Mouse (Mus musculus) erythroblast, adult 5-6 weeks (primary cell): ENCODE results near the gene Ccpg1. TPM values are rescaled to one million over a fixed set of nuclear protein-coding genes. Genes with fewer than 3 reads are reported as not detected.
A peak's percentile ranks its signal among the peaks of the same experiment; 100 is the strongest.

ENCODE experiments used
- ATAC-seq: replicated peaks from 2 replicates; pipeline ENCODE4 v1.8.0; 2016; ENCODE audit warnings: moderate number of reproducible peaks, mild to moderate bottlenecking, moderate TSS enrichment, inconsistent platforms; ENCODE audit not compliant: poor library complexity, low FRiP score, severe bottlenecking
- total RNA-seq, 2 experiments: library from RNA; stranded (forward) in 1 of 2; stranded (reverse) in 1 of 2; fragments of 150-400 nt in 1 of 2; fragments of 200-764, 138-1000 nt in 1 of 2; gene quantifications; 2 replicates each; pipeline versions ENCODE4 v1.2.3 to v1.2.4; 2015 to 2017; ENCODE audit warnings: low replicate concordance in 2 of 2

Ccpg1 gene
- 42.7 and 47.0 TPM in 2 replicates for total RNA-seq (2015; ENCODE audit: low replicate concordance)
- total RNA-seq (2017; ENCODE audit: low replicate concordance), result 88.7 and 93.5 TPM in 2 replicates

DNA sequence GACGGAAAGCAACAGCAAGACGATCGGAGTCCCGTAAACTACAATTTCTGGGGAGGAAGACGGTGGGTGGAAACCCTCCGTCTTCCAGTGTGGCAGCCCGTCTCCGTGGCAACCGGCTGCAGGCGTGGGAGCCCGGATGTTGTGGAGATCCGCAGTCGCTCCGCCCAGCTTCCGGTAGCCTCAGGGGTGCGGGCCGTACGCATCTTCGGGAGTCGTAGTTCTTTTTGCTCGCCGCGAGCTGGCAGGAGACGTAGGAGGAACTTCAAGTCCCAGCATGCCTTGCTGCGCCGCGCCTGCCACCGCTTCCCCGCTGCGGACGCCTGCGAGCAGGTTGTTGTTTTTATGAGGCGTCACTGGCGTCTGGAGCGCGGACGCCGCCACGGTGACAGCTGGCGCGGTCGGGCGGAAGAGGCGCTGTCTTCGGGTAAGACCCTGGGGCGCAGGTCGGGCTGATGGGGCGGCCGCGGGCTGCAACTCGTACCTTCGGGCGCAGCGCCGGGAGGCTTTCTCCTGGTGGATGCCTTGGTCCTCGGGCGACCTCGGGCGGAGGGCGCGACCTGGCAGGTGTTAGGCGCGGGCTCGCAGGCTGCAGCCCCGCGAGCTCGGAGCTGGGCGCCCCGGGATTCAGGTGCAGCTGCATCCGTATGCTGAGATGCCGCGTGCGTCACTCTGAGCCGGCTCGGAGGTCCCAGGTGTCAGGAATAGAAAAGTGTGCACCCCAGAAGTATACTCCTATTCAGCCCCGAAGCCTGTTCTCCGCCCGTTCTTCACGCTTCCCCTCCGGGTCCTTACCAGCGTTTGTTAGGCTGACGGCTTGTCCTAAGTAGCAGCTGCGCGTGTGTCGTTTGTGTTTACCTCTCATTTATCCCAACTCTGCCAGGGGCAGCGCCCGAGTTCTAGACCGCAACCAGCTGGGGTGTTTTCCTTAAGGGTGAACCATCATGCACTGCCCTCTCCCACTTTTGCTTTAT lies at the start of gene Ccpg1, which contains the start of gene Ccpg1os:
Ccpg1 (plus strand) TSS at position 180 of the 971 bp plus-strand sequence.
Ccpg1os (minus strand) TSS at position 133 of the 971 bp plus-strand sequence.
- peak; percentile 99 for ATAC-seq

DNA sequence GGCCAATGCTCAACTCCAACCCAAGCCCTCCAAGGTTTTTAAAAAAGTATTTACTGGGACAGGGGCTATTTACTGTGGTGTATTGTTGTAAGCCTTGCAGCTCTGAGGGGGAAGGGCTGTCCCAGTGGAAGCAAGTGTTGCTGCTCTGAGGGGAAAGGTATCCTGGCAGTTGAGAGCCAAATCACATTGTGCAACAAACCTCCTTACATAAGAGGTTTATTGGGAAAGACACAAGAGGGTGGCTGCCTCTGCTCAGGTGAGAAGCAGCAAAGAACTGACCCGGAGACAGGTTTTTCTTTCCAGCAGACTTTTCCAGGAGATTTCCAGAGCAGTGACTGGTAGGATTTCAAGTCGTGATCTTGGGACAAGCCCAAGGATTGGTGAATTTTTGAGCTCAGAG lies 48.9 kb upstream of the Ccpg1 start:
- no peak for ATAC-seq

DNA sequence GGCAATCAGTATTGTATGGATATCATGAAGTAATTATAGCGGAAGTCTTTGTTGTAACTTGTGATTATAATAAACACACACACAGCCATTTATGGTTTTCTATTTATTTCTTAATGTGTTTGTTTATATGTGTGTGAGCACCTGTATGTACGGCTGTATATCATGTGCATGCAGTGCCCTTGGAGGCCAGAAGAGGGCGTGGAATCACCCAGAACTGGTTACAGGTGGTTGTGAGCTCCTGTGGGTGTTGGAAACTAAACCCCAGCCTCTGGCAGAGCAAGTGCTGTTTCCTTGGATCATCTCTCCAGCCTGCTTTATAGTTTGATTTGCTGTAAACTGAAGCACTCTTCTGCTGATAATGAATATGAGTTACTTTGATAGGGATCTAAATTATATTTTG lies 41.8 kb upstream of the Ccpg1 start:
- no peak for ATAC-seq

DNA sequence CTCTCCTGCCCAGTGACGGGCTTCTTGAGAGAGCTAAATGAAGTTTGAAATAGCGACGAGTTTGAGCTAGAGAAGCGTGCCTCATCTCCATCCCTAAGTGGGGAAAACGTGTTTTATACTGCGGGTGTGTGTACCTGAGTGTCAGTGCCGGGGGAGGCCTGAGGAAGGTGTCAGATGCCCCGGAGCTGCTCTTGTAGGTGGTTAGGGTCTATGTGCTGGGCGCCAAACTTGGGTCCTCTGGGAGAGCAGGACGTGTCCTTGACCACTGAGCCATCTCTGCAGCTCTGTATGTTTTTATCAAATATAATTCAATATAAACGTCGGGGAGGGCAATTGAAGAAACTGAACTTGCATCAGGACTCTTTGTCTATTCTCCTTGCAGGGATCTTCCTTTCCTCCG lies 40.9 kb upstream of the Ccpg1 start:
- no peak for ATAC-seq

DNA sequence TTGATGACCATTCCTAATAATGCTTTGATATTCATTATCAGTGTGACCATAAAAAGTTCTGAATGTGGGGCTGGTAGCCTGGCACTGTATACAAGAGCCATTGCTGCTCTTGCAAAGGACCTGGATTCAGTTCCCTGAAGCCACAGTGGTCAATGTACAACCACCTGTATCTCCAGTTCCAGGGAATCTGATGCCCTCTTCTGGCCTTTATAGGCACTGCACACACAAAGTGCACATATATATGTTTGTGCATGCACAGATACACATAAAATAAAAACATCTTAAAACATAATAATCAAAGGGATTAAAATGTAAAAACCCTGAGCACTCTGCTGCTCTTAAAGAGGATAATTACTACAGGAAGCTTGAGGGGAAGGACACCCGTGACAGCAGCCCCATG lies 38.2 kb upstream of the Ccpg1 start:
- no peak for ATAC-seq

DNA sequence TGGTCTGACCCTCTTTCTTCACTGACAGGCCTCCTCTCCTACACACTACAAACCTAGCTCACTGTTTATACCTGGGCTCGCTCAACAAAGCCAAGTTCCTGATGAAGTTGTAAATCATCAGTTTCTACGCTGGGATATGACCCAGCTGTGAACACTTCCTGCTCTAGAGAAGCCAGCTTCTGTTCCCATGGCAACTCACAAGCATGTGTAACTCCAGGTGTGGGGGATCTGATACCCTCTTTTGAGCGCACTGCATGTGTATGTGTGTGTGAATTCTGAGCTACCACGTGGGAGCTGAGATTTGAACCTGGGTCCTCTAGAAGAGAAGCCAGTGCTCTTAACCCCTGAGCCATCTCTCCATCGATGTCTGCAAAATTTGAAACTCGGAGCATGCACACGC lies 35.7 kb upstream of the Ccpg1 start:
- no peak for ATAC-seq

DNA sequence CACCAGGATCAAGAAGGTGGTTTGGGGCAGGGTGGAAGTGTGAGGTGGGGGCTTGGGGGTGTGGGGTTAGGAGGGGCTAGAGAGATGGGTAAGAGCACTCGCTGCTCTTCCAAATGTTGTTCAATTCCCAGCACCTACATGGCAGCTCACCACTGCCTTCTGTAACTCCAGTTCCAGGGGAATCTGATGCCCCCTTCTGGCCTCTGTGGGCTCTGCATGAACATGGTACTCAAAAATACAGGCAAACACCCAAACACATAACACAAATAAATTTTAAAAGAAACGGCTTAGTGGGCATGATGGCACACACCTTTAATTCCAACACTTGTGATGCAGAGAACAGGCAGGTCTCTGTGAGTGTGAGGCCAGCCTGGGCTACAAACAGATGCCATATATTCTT lies 30.5 kb upstream of the Ccpg1 start:
- no peak for ATAC-seq

DNA sequence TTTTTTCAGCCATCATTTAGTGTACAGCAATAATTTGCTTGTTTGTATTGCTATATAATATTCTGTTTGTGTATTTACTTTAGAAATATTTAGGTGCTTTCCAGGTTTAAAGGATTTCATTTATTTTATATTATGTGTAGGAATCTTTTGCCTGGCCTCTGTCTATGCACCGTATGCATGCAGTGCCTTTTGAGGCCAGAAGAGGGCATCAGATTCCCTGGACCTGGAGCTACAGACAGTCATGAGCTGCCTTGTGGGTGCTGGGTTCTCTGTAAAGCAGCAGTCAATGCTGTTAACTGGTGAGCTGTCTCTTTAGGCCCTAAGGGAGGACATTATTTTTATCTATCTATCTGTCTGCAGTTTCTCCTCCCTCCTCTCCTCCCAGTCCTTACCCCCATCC lies 29.7 kb upstream of the Ccpg1 start:
- ATAC-seq, result peak; percentile 72

DNA sequence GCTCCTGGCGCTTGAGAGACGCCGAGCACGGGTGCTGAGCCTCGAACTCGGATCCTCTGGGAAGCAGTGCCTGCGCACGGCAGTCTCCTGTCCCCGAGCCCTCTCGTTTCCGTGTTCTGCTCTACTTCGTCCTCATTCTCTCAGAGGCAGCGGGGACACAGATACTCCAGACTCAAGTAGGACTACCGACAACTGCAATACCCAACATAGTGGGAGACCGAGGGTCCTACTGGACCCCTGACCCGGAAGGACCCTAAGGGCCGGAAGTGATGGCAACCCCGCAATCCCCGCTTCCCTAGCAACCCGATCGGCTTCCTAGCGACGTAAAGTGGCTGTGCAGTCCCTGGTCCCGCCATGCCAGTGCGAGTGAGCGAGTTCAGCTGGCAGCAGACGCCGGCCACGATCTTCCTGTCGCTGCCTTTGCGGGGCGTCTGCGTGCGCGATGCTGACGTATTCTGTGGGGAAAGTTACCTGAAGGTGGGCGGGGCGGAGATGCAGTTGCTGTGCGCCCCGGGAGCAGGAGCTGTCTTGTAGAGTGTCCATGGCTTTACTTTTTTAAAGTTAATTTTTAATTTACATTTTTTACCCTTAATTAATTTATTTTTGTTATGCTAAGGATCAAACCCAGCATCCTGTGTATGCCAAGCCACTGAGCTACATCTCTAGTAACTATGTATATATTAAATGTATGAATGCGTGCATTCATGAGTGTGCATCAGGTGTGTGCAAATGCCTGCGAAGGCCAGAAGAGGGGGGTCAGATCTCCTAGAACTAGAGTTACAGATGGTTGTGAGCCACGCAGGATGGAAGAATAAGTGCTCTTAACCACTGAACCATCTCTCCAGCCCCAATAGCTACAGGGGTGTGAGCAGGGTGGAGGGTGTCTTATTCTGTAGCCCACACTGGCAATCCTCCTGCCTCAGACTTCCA lies 26.4 kb upstream of the Ccpg1 start, which contains the start of the genes Dyx1c1 and Gm44503:
Dyx1c1 (plus strand) TSS at position 265 of the 930 bp plus-strand sequence.
Gm44503 (plus strand) TSS at position 332 of the 930 bp plus-strand sequence.
- ATAC-seq, result no peak; the same call in 1 of the 2 replicates

DNA sequence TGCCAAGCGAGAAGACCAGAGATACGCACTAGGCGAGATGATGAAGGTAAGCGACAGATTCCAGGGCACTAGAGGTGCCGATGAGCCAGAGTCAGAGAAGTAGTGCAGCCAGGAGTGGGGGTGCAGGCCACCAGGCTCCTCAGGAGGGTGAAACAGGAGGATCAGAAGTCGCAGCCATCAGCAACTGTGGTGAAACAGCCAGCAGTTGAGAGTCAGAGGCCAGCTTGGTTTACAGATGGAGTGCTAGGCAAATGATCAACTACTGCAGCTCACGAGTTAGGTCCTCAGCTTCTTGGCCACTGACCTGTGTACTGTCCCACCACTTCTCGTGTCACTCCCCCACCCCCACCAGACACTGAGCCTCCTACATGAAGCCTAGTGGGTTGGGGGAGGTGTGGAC lies 23.9 kb upstream of the Ccpg1 start:
- no peak for ATAC-seq

DNA sequence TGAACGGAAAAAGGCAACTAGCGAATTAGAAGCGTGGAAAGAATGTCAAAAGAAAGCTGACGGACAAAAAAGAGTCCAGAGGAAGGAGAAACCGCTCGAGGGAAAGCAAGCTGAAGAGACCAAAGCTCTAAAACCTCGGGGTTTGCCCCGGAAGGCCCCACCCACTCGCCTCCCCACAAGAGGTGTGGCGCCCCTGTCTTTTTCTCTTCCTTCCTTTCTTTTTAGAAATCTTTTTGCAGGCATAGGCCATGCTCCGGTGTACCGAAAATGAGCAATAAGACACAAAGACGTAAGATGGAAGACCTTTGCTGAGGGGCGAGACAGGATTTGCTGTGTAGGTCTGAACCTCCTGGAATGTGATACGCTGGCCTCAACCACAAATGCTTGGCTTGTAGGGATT lies 23.3 kb upstream of the Ccpg1 start:
- ATAC-seq, result no peak

DNA sequence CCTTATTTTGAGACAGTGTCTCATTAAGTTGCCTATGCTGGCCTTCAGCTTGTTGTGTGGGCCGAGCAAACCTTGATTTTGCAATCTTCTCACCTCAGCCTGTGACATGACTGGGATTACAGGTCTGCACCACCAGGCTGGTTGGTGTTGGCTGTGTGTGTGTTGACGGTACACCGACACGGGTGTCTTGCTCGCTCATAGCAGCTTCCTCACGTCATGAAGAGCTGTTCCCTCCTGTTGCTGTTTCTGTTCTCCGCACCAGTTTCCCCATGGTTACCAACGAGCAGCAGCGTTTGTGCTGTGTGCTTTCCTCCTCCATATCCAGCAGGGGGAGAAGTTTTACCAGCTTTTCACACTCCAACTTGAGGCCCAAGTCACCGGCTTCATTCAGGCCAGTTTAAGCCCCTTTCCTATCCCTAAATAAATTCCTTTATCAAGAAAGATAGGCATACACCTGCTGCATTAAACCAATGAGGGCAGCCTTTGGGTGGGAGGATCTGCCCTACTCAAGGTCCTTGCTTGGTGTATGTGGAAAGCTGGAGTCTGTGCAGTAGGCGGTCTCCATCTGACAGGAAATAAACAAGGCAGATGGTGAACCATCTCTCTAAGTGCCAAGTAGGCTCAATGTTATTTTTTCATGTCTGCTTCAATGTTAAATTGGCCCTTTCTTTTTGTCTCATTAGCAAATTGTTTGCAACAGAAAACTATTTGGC lies 16.7 kb upstream of the Ccpg1 start:
- ATAC-seq, result no peak

DNA sequence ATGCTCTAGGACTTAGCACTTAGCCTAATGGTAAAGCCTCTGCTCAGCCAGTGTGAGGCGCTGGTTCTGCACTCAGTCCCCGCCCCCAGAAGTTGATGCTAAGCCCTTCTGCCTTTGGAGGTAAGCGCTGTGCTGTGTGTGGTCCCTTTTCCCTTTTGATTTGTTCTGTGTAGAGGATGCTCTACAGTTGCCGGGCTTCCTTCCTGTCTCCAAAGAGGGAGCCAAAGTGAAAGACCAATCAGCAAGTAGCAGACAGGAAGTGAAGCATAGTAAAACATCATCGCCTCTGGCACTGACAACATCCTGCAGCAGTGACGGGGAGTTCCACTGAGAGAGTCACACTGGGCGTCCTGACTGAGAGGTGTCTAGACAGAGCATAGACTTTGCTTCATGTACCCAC lies 15.4 kb upstream of the Ccpg1 start:
- ATAC-seq, result no peak

DNA sequence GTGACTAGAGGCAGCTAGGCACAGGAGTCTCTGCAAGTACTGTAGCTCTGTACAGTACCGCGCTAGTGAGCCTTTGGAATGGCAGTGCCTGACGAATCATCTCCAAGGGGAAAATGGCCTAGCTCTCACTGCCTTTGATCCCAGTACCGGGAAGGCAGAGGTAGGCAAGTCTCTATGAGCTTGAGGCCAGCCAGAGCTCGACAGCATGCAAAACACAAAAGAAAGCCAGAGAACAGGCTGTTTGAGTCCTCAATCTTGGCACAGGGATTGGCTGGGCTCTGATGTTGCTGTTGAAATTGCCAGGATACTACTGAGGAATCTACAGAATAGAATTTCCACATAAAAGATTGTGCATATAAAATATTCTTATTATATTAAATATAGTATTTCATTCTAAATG lies 12.8 kb upstream of the Ccpg1 start:
- ATAC-seq, result no peak

DNA sequence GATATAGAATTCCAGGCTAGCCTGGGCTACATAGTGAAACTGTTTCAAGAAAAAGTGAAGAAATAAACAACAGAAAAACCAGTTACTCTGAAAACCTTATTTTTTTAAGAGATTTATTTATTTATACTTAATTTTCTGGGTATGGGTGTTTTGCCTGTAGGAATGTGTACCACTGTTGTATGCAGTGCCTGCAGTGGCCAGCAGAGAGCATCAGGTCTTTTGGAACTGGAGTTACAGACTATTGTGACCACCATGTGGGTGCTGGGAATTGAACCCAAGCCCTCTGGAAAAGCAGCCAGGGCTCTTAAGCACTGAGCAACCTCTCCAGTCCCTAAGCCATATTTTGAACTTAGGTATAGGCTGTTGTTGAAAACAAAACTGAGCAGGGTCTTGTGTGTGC lies 12.2 kb upstream of the Ccpg1 start:
- ATAC-seq, result no peak

DNA sequence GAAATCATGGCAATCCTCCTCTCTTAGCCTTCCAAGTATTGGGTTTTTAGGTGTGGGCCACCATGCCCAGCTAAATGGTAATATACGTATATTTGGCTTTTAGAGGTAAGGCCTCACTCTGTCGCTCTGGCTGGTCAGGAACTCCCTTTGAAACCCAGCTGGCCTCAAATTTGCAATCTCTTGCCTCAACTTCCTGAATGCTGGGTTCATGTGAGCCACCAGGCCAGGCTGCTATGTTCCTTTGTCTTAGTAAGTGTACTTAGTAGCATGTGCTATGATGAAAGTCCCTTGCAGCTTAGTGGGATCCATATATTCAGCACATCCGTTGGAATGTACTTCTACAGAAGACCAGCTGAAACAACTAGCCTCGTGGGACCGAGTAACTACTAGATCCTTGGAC lies 10.5 kb upstream of the Ccpg1 start:
- ATAC-seq, result no peak

DNA sequence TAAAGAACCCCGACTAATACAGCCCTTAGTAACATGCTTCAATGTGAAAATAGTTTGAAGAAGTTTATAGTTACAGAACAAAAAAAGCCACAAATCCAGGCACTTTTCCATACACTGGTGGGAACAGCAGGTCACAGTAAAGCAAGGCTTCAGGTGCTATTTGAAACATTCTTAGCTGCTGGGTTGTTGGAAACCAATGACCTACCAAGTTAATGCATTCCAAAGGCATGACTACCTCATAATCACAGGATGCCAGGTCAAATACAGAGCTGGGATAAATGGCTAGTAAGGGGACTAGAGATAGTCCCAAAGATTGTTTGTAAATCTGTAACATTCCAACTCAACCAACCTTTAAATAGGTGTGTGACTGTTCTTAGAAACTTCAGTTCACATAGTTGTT lies 10.0 kb upstream of the Ccpg1 start:
- ATAC-seq, result no peak

DNA sequence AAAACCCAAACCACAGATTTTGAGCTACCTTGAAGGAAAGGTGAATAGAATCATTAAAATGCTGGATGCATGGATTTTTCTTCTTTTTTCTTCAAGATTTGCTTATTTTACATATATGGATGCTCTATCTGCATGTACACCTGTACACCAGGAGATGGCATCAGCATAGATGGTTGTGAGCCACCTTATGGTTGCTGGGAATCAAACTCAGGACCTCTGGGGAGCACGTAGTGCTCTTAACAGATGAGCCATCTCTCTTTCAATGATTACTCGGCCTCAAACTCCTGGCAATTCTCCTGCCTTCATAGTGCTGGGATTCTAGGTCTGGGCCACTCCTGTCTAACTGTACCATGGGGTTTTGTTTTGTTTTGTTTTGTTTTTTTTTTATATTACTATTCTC lies 2.2 kb upstream of the Ccpg1 start:
- no peak for ATAC-seq

DNA sequence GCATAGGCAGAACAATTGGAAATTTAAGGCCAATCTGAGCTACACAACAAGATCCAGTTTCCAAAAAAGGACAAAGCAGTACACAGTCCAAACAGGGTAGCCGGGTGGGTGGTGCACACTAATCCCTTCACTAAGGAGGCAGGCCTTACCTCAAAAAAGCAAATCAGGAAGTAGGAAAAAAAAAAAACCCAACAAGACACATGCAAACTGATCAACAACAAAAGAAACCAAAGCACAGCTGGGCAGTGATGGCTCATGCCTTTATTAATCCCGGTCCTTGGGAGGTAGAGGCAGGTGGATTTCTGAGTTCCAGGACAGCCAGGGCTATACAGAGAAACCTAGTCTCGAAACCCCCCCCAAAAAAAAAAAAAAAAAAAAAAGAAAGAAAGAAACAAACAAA lies 2.5 kb downstream of the Ccpg1 start:
- ATAC-seq, result no peak

DNA sequence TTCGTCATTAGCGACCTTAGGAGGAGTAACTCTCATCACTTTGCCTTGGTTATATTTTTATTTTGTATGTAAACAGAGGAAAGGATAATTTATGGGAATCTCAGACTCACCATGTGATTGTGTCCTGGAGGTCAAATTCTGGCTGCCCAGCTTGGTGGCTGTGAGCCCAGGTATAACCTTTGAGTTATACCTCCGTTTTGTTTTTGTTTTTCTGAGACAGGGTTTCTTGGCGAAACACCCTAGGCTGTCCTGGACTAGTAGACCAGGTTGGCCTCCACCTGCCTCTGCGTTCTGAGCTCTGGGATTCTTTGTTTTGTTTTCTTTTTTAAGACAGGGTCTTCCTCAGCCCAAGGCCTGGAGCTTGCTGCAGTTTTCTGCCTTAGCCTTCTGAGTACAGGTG lies 3.5 kb downstream of the Ccpg1 start:
- ATAC-seq, result no peak
